Mouse (Mus musculus): ENCODE results near the gene E2f4. TPM values are rescaled to one million over a fixed set of nuclear protein-coding genes. Genes with fewer than 3 reads are reported as not detected.

The E2f4 gene
- polyA plus RNA-seq, 1 experiment from 2014 or later: 41.6 TPM

DNA sequence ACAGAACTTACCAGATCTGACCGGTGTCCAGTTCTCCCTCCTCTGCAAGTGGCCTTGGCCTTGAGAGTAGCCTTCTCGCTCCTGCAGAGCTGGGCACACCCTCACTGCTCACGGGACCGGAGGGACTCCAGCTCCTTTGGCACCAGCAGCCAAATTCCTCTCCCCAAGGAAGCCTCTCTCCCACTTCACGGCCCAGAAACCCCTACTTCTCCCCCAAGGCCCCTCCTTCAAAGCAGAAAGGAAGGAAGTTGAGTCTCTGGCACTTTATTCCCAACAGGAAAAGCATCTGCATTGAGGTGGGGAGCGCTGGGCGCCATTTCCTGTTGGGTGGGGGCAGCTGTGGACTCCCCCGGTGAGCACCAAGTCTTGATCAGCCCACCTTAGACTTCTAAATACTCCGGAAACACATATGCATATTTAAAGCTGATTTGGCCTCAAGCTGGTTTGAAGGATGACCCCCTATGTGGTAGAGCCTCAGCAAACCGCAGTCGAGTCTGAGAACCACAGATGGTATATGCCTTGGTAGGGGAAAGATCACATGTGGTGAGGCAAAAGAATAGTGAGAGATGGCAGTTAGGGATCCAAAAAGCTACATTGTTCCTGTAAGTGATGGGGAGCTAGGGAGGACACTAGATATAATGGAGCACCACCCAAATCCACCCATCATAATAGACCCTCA is 1.4 kb upstream of the E2f4 start, which contains the start of gene Exoc3l:
Gene Exoc3l, minus strand, starts transcription at position 207 of the 679 bp plus-strand sequence.
- Histone ChIP-seq H3K4me3 (replicated peaks) (peak within 1 kb of the TSS; percentile 75), H3K27ac (replicated peaks) (peak within 1 kb of the TSS; percentile 71; the same call in 1 of the 2 replicates), H3K9ac (replicated peaks) (peak within 1 kb of the TSS; percentile 33), H3K27me3 (replicated peaks) (no peaks in the 10 kb centered on the region; the same call in 1 of the 2 replicates), H3K4me2 (peak within 1 kb of the TSS; percentile 90), H3K36me3 (peaks cover 22% of the 10 kb centered on the region), H3K9me3 (replicated peaks) (no peaks in the 10 kb centered on the region), H3K4me1 (peaks cover 26% of the 10 kb centered on the region)
- WGBS: 68% methylated on average over 11 of the region's 11 CpGs
- ATAC-seq (ENCODE audit: low FRiP score): no peak

DNA sequence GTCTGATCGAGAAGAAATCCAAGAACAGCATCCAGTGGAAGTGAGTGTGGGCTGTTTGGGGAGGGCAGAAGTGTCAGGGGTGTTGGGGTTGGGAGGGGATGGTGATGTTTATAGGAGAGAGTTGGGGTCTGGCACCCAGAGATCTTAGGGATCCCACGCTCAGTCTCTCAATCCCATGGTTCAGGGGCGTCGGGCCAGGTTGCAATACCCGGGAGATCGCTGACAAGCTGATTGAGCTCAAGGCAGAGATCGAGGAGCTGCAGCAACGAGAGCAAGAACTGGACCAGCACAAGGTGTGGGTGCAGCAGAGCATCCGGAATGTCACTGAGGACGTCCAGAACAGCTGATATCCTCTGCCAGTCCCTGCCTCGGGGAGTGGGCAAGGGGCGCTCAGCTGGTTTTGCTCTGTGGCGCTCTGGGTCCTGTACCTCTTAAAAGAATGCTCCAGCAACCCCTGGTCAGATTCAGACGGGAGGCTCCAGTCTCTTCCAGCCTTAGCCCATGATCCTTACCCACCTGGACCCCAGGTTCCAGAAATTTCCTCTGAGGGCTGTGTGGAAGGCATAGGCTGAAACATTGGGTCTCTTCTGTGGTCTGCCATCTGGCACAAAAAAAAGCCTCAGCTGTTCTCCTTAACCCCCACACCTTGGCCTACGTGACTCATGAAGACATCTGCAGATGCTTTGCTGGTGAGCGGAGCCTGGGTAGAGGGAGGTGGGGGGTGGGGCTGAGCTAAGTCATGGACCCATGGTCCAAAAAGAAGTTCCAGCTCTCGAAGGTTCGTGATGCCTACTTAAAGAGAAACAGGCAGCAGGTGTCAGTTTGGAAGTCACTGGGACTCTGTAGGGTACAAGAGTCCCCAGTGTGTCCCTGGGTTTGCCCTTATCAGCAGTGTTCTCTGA is 1.1 kb downstream of the E2f4 start:
- Histone ChIP-seq H3K4me2 (peak overlapping the region; percentile 90), H3K4me1 (peaks cover 26% of the 10 kb centered on the region), H3K9ac (replicated peaks) (peak overlapping the region; percentile 82), H3K27me3 (replicated peaks) (no peaks in the 10 kb centered on the region; the same call in 1 of the 2 replicates), H3K4me3 (replicated peaks) (peak overlapping the region; percentile 75), H3K36me3 (peaks cover 44% of the 10 kb centered on the region), H3K27ac (replicated peaks) (peak overlapping the region; percentile 61; the same call in 1 of the 2 replicates), H3K9me3 (replicated peaks) (no peaks in the 10 kb centered on the region)
- WGBS: 67% methylated on average over 18 of the region's 18 CpGs
- ATAC-seq (ENCODE audit: low FRiP score): 0 out of 2 replicates have a peak, but pooled peaks have one; percentile 2

DNA sequence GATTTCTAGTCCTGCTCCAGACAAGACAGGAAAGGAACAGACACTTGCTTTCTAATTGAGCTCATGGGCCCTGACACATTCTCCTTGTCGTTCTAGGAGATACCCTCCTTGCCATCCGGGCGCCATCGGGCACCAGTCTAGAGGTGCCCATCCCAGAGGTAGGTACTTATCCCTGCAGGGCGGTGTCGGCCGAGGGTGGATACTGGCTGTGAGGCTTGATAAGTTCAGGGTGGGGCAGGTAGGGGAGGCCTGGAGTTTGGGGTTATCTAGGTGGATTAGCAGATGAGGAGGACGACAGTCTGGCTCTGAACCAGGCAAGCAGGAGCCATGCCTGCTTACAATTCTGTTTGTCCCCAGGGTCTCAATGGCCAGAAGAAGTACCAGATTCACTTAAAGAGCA is 2.5 kb downstream of the E2f4 start:
- WGBS: 97% methylated on average over 8 of the region's 8 CpGs
- Histone ChIP-seq H3K27me3 (replicated peaks) (no peaks in the 10 kb centered on the region; the same call in 1 of the 2 replicates), H3K4me1 (peaks cover 33% of the 10 kb centered on the region), H3K4me3 (replicated peaks) (no peak overlapping the region), H3K4me2 (no peak overlapping the region), H3K36me3 (peaks cover 52% of the 10 kb centered on the region), H3K27ac (replicated peaks) (no peak overlapping the region), H3K9ac (replicated peaks) (no peak overlapping the region), H3K9me3 (replicated peaks) (no peaks in the 10 kb centered on the region)
- ATAC-seq (ENCODE audit: low FRiP score): no peak

DNA sequence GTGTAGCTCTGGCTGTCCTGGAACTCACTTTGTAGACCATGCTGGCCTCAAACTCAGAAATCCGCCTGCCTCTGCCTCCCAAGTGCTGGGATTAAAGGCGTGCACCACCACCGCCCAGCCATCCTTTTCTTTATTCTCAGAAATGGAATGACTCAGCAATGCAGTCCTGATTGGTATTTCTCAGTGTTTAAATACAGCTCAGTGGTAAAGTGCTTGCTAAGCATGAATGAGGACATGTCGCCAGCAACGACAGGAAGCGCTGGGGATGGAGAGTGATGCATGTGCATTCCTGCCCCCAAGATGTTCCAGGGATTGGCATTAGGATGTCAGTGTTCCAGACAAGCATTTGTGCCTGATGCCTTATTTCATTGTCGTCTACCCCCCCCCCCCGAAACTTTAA is 5.9 kb downstream of the E2f4 start:
- ATAC-seq (ENCODE audit: low FRiP score): no peak
- Histone ChIP-seq H3K4me1 (peaks cover 34% of the 10 kb centered on the region), H3K4me2 (no peak overlapping the region), H3K27ac (replicated peaks) (no peak overlapping the region), H3K36me3 (peaks cover 74% of the 10 kb centered on the region), H3K9me3 (replicated peaks) (no peaks in the 10 kb centered on the region), H3K27me3 (replicated peaks) (no peaks in the 10 kb centered on the region), H3K4me3 (replicated peaks) (no peak overlapping the region), H3K9ac (replicated peaks) (no peak overlapping the region)
- 88% methylated on average over 8 of the region's 8 CpGs for WGBS

GRCm38 (mm10) chr8:105303874-105304273 is 6.4 kb downstream of the E2f4 start:
- WGBS: 77% methylated on average over 9 of the region's 9 CpGs
- no peak for ATAC-seq (ENCODE audit: low FRiP score)
- Histone ChIP-seq H3K27me3 (replicated peaks) (no peaks in the 10 kb centered on the region), H3K4me2 (no peak overlapping the region), H3K9ac (replicated peaks) (no peak overlapping the region), H3K36me3 (peaks cover 76% of the 10 kb centered on the region), H3K27ac (replicated peaks) (no peak overlapping the region), H3K4me3 (replicated peaks) (no peak overlapping the region), H3K9me3 (replicated peaks) (no peaks in the 10 kb centered on the region), H3K4me1 (peaks cover 29% of the 10 kb centered on the region)

DNA sequence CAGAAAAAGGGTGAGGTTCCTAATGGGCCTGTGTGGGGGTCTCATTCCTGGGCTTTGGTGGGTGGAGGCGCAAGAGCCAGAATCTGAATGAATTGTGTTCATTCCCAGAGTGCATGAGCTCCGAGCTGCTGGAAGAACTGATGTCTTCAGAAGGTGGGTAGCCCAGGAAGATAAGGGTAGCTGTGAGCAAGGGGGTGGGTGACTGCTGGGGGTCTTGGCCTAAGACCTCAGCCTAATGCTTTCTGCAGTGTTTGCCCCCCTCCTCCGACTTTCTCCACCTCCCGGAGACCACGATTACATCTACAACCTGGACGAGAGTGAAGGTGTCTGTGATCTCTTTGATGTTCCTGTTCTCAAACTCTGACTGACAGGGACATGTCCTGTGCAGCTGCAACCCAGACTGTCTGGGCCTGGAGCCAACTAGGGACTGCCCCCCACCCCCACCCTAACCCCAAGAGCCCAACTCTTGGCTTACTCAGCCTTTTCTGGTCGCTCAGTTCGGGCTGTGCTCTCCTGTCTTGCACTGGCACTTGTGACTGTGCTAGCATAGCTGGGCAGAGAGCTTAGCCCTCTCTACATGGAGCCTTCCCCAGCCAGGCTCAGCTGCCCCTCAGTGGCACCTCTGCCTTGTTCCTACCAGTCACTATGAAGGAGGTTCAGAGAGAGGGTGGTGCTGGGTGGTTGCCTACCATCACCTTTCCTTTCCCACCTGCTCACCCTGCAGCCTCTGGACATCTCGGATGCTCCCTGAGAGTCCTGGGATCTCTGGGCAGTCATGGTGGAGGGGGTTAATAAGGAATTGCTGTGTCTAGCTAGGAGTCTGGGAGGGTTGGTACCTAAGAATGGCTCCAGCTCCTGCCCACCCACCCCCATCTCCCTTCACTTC is 7.1 kb downstream of the E2f4 start:
- peaks cover 78% of the 10 kb centered on the region for H3K36me3 ChIP-seq
- no peak for ATAC-seq (ENCODE audit: low FRiP score)
- H3K4me2 ChIP-seq: no peak overlapping the region
- peak overlapping the region; percentile 48 for H3K27ac ChIP-seq (replicated peaks)
- H3K27me3 ChIP-seq (replicated peaks): no peaks in the 10 kb centered on the region
- no peaks in the 10 kb centered on the region for H3K9me3 ChIP-seq (replicated peaks)
- H3K9ac ChIP-seq (replicated peaks): no peak overlapping the region
- no peak overlapping the region for H3K4me3 ChIP-seq (replicated peaks)
- WGBS: 72% methylated on average over 9 of the region's 9 CpGs
- peaks cover 24% of the 10 kb centered on the region for H3K4me1 ChIP-seq

DNA sequence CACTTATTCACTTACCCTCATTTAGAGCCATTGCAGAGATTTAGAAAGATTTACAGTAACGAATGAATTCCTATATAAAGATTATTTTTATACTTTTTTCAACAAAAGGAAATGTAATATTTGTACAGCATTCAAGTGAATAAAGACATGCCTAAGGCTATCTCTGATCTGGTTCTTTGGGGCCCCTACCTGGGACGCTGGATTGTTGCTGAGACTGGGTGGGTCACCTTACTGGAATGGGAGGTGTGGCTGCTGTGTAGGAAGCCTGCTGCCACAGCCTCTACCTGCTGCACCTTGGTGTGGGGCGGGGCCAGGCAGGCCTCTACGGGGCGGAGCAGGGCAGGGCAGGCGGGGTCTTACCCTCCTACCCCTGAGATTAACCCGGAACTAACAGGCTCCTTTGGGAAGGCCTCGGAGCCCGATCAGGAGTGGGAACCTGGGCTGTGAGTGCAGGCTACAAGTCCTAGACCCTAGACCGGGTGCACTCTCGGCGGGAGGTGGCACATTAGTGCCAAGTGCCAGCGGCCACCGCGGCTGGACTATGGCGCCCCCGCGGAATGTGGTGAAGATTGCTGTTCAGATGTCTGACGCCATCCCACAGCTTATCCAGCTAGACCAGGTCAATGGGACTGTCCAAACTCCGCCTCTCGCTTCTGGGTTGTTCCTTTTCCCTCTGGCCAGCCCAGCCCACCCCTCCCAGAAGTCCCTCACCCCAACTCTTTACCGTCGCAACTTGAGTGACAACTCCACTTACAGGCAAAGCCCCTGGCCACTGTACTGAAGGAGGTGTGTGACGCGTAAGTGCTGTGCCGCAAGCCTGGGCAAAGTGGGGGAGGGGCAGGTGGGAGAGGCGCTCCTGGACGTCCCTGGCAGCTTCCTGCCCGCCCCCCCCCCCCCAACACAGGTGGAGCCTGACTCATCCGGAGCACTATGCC is 8.0 kb downstream of the E2f4 start, which contains the start of gene Elmo3:
Gene Elmo3, plus strand, starts transcription at position 391 of the 935 bp plus-strand sequence.
- peak within 1 kb of the TSS; percentile 48 for H3K27ac ChIP-seq (replicated peaks)

DNA sequence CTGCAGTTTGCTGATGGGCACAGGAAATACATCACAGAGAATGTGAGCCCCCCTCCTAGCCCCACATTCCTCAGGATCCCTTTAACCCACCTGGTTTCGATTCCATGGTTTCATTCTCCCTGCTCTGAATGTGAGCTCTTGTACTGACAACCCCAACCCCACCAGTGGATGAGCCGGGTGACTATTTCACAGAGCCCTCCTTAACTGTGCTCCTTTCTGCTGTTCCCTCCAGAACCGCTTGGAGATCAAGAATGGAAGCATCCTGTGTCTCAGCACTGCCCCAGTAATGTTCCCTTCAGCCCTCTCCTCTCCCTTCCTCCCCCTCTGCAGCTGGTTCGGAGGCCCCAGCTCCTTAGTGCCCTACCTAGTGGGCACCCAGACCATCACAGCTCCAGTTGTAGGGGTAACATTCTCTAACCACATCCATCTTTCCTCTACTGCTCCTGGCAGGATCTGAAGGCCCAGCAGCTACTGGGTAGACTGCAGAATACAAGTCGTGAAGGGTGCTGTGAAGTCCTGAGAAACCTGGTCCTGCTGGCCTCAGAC is 8.8 kb downstream of the E2f4 start:
- Histone ChIP-seq H3K9ac (replicated peaks) (no peak overlapping the region), H3K4me3 (replicated peaks) (no peak overlapping the region), H3K4me1 (peaks cover 20% of the 10 kb centered on the region), H3K36me3 (peaks cover 74% of the 10 kb centered on the region), H3K4me2 (peak overlapping the region; percentile 50), H3K27ac (replicated peaks) (no peak overlapping the region), H3K9me3 (replicated peaks) (no peaks in the 10 kb centered on the region), H3K27me3 (replicated peaks) (no peaks in the 10 kb centered on the region)
- peak; percentile 14; the same call in 1 of the 2 replicates for ATAC-seq (ENCODE audit: low FRiP score)
- WGBS: 62% methylated on average over 5 of the region's 5 CpGs

More for the DNA sequence above, 8.0 kb downstream of the E2f4 start, which contains the start of gene Elmo3:
- no peaks in the 10 kb centered on the region for H3K9me3 ChIP-seq (replicated peaks)
- peaks cover 20% of the 10 kb centered on the region for H3K4me1 ChIP-seq
- H3K36me3 ChIP-seq: peaks cover 78% of the 10 kb centered on the region
- ATAC-seq (ENCODE audit: low FRiP score): peak; percentile 55
- H3K9ac ChIP-seq (replicated peaks): no peak within 1 kb of the TSS
- no peaks in the 10 kb centered on the region for H3K27me3 ChIP-seq (replicated peaks)
- WGBS: 12% methylated on average over 30 of the region's 30 CpGs
- peak within 1 kb of the TSS; percentile 8 for H3K4me3 ChIP-seq (replicated peaks)
- peak within 1 kb of the TSS; percentile 50 for H3K4me2 ChIP-seq

DNA sequence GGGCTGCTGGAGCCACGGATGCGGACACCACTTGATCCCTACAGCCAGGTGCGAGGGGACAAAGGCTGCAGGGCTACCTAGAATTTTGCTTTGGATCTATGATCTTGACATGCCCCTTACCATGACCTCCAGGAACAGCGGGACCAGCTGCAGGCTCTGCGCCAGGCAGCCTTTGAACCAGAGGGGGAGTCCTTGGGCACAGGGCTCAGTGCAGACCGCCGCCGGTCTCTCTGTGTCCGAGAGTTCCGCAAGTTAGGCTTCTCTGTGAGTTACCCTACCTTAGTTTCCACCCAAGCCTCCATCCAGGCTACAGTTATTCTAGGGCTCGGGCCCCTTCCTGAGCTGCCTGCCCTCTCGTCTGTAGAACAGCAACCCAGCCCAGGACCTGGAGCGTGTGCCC is 10.2 kb downstream of the E2f4 start:
- no peaks in the 10 kb centered on the region for H3K27me3 ChIP-seq (replicated peaks)
- H3K4me2 ChIP-seq: no peak overlapping the region
- no peak overlapping the region for H3K27ac ChIP-seq (replicated peaks)
- 94% methylated on average over 13 of the region's 13 CpGs for WGBS
- no peak for ATAC-seq (ENCODE audit: low FRiP score)
- no peak overlapping the region for H3K9ac ChIP-seq (replicated peaks)
- peaks cover 74% of the 10 kb centered on the region for H3K36me3 ChIP-seq
- peaks cover 20% of the 10 kb centered on the region for H3K4me1 ChIP-seq
- no peaks in the 10 kb centered on the region for H3K9me3 ChIP-seq (replicated peaks)
- no peak overlapping the region for H3K4me3 ChIP-seq (replicated peaks)

DNA sequence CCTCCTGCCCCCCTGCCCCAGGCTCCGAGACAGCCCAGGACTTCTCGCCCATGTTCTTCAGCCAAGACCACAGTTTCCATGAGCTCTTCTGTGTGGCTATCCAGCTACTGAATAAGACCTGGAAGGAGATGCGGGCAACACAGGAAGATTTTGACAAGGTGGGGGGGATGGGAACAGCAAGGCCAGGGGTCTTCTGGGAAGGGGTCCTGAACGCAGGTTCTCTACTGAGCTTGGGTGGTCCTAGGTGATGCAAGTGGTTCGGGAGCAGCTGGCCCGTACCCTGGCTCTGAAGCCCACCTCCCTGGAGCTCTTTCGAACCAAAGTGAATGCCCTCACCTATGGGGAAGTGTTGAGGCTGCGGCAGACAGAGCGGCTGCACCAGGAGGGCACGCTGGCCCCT is 11.0 kb downstream of the E2f4 start:
- peaks cover 76% of the 10 kb centered on the region for H3K36me3 ChIP-seq
- WGBS: 96% methylated on average over 10 of the region's 10 CpGs

More for the DNA sequence above, 11.0 kb downstream of the E2f4 start:
- no peak for ATAC-seq (ENCODE audit: low FRiP score)
- H3K27me3 ChIP-seq (replicated peaks): no peaks in the 10 kb centered on the region
- no peak overlapping the region for H3K9ac ChIP-seq (replicated peaks)
- H3K4me1 ChIP-seq: peaks cover 20% of the 10 kb centered on the region
- no peak overlapping the region for H3K4me3 ChIP-seq (replicated peaks)
- no peak overlapping the region for H3K4me2 ChIP-seq
- no peaks in the 10 kb centered on the region for H3K9me3 ChIP-seq (replicated peaks)
- H3K27ac ChIP-seq (replicated peaks): no peak overlapping the region

All from neural tube, embryonic 15.5 days (tissue).